Mouse (Mus musculus): ENCODE data around the gene E130309D02Rik.

E130309D02Rik gene

DNA sequence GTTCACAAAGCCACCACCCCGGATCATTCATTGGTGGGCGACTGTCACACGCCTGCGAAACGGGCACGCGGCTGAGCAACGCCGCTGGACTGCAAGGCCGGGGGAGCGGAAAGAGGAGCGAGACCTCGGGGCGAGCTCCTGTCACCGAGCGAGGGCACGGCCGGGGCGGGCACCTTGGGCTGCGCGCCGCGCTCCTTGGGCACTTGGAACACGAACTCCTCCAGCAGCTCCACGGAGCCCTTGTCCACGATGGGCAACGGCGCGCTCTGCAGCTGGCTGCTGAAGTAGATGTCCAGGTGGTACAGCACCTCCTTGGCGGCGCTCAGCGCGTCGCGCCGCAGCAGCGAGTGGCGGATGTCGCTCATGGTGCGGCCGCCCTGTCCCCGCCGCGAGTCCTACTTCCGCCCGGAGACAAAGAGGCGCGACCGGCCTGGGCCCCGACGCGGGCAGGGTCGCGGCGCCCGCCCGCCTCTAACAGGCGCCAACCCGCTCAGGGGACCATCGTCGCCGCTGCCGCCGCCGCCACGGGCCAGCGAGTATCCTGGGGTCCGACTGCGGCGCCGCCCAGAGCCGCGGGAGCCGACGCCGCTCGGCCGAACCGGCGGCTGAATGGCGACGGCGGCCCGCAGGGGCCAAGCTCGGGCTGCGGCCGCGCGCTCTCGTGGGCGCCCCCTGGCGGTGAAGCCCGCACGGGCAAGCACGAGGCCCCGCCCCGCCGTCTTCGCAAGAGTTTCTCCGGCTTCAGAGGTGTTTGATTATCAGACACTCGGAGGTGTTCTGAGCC, at the start of gene E130309D02Rik:
TSS of gene E130309D02Rik (minus strand) at position 631 of the 784 bp plus-strand sequence.
- DNase-seq (ENCODE audit: low spot score), result peak; percentile 89

DNA sequence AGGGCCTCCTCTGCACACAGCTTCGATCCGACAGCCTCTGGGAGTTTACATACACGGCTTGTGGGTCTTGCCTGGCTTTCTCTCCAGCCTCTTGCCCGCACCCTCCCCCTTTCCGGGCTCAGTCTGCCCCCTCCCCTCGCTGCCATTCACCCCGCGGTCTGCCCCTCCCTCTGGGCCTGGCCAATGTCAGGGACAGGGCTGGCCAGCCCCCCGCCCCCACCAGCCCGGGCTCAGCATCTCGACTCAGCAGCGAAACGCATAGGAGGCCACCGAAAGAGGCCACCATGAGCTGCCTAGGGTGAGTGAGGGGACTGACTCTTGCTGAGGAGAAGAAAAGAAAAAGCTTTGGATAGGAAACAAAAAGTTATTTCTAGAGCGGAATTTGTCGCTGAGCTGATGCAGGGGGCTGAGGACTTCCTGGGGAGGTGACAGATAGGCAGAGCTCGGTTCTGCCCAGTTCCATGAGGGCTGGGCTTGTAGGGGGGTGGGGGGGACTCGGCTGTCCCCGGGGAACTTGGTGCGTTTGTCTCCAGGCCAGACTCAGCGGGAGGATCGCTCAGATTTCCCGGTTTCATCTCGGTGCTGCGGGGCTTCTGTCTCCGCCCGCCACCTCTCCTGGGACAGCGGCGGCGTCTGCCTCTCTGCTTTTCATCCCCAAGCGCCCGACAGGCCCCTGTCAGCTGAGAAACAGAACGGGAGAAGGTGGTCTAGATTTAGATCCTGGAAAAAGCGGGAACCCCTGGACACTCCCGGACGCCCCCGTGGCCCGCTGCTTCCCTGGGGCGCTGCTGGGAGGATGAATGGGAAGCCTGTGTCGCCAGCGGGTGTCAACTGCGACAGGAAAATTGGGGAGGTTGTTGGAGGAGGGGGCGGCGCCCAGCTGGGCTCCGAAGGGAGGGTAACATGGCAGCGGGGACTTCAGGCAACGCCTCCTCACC, 48.8 kb upstream of the E130309D02Rik start:
- DNase-seq (ENCODE audit: low spot score), result no peak

DNA sequence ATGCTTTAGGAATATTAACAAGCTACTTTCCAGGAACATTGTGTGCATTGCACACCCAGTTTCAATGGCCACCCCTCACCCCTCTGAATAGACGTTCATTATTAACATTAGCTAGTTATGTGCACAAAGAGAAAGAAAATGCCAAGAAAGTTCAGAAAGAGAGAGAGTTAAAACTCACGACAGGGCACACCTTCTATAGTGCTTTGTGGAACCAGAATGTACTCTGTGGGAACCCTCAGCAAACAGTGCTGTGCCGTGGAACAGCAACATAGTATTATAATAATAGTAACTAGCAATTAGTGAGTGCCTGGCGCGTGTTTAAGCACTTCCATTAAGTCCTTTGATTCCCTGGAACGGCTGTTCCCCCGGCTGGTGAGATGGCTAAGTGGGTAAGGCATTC, 46.3 kb upstream of the E130309D02Rik start:
- DNase-seq (ENCODE audit: low spot score), result no peak

DNA sequence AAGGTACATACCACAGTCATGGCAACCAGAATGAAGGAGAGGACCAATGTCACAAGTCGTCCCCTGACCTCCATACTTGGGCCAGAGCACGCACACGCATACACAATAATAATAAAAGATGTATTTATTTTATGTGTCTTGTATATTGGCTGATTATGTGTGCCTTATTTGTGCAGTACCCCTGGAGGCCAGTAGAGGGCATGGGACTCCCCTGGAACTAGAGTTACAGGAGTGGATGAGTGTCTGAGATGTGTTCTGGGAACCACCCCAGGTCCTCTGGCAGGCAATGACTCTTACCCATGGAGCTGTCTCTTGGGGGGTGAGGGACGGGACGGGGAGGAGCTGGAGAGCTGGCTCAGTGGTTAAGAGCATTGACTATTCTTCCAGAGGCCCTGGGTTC, 44.8 kb upstream of the E130309D02Rik start:
- no peak for DNase-seq (ENCODE audit: low spot score)

DNA sequence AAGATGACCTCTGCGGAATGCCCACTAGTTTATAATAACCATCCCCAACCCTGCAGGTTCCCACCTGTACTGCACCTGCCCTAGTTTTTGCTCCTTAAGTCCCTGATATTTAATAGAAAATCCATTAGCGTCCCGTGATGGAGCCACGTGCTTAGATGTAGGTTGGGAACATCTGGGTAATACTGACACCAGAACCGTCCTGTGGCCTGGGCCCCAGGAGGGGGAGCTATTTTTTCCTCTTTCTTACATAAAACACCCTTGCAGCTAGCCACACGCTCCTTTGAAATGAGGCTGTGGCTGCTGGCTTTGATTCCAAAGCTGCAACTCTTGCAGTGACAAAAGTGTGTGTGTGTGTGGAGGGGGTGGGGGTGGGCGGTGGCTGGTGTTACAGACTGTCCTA, 44.1 kb upstream of the E130309D02Rik start:
- DNase-seq (ENCODE audit: low spot score), result no peak

DNA sequence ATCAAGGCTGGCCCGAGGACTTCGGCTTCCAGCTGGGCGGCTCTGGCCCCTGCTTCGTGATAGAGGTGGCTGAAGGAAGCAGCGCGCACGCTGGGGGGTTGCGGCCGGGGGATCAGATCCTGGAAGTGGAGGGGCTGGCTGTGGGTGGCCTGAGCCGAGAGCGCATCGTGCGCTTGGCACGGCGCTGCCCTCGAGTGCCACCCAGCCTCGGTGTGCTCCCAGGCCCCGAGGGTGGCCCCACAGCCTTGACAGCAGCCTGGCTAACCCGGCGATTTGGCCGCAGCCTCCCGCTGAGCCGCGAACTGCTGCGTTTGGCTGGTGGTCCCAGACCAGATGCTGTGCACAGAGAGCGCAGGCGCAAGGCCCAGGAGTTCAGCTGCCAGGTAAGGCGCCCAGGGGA, 42.4 kb upstream of the E130309D02Rik start:
- DNase-seq (ENCODE audit: low spot score), result no peak

DNA sequence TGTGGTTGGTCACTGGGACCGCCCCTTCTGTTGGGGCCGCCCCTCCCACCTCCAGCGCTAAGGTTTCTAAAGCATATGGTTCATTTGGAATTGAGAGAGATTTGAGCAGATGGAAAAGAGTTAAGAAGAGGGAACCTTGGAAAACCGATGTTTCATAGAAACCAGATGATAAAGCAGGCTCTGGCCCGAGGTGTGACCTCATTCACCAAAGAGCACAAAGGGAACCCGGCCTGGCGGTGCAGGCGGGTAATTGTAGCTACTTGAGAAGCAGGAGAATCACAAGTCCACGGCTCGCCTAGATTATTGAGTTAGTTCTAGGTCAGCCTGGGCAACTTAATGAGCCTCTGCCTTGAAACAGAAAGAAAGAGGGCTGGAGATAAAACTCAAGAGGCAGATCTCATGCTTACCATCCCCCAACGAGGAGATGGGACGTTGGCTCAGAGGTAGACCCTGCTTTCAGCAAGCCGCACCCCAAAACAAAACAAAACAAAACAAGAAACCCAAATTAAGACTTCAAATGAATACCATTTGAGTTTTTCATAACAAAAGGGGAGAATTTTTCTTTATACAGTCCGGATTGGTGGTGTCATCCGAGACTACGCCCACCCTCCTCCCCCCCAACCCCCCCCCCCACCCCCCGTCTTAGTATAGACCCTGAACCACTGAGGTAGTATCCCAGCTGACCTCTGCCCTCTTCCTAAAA, 41.7 kb upstream of the E130309D02Rik start, which contains the start of gene Grid2ip:
TSS of gene Grid2ip (plus strand) at position 653 of the 703 bp plus-strand sequence.
- DNase-seq (ENCODE audit: low spot score), result no peak

DNA sequence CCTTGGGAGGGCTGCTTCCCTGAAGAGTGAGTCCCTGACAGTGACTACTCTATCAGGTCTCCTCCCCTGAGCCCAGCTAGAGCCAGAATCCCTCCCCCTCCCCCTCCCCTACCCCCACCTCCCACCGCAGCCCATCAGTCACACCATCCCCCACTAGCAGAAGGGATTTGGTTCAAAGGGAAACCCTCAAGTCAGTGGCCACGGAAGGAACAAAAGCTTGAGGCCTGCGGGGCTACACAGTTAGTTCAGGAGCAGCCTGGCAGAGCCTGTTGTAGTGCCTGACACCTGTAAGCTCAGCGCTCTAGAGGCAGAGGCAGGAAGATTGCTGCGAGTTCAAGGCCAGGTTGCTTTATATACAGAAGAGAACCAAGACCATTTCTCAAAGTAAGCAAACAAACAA, 40.9 kb upstream of the E130309D02Rik start:
- DNase-seq (ENCODE audit: low spot score), result no peak

DNA sequence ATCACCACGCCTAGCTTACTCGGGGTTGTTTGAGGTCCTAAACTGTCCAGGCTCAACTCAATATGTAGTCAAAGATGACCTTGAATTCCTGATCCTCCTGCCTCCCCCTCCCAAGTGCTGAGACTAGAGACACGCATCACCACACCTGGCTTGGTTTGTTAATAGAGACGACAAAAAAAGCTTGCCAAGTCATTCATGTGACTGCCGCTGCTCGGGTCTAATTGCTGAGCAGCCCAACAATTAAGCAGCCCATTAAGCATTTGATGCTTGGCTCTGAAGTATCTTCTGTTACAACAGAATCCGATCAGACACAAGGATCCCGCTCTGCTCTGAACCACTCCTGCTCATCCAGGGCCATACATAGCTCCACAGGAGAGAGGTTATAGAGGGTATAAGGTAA, 31.2 kb upstream of the E130309D02Rik start:
- no peak for DNase-seq (ENCODE audit: low spot score)

DNA sequence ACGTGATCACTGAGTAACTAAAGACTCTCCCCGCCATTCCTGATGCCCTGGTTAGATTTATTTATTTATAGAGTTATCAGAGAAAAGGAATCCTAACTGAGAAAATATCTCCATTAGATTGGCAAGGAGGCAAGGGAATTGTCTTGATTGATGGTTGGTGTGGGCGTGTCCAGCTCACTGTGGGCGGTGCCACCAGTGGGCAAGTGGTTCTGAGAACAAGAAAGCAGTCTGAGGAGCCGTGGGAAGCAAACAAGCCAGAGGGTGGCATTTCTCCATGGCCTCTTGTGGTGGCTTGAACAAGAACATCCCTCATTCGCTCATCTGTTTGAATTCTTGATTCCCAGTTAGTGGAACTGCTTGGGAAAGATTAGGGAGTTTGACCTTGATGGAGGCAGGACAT, 24.4 kb upstream of the E130309D02Rik start:
- no peak for DNase-seq (ENCODE audit: low spot score)

DNA sequence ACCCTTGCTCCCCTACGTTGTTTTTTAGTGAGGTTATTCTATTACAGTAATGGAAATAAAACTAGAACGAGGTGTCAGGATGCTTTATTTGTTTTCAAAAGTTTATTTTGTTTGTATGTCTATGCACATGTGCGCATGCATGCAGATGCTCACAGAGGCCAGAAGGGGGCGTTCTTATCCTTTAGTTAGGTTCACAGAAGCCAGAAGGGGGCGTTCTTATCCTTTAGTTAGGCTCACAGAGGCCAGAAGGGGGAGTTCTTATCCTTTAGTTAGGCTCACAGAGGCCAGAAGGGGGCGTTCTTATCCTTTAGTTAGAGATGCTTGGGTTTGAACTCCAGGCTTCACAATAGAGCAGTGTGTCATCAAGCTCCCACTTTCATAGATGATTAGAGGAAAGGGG, 21.4 kb upstream of the E130309D02Rik start:
- no peak for DNase-seq (ENCODE audit: low spot score)

DNA sequence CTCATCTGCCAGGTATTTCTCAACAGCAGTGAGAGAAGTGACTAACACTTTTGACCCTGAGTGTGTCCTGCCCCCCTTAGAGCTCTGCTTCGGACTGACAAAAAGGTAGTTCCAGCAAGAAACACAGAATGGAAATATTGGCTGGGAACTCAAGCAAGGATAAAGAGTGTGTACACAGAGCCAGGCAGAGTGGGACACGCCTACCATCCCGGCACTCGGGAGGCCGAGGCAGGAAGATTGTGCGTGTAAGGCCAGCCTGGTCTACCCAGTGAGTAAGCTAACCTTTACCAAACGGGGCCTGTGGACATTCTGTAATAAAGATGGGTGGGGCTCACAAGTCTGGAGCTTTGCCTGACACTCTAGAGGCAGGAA, 19.9 kb upstream of the E130309D02Rik start:
- DNase-seq (ENCODE audit: low spot score), result no peak

DNA sequence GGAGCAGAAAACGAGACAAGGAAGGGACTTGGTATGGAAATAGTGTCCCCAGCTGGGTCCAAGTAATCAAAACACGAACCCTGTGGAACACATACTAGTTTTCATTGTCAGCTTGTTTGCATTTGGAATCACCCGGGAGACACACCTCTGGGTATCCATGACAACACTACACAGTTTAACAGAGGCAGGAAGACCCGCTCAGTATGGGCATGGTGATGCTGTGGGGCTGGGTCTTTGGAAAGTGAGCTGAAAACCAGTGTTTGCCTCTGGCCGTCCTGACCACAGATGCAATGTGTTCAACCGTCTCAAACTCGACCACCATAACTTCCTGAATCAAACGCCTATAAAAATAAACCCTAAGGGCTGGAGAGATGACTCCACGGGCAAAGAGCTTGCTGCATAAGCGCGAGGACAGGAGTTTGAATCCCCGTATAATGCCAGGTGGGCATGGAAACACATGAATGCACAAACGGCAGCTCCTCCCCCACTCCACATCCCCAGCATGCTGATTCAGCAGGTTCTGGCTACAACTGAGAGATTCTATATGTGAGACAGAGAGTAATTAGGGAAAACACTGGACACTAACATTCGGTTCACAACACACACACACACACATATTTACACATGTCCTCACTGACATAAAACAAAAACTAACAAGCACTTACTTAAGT, 19.4 kb upstream of the E130309D02Rik start:
- no peak for DNase-seq (ENCODE audit: low spot score)

DNA sequence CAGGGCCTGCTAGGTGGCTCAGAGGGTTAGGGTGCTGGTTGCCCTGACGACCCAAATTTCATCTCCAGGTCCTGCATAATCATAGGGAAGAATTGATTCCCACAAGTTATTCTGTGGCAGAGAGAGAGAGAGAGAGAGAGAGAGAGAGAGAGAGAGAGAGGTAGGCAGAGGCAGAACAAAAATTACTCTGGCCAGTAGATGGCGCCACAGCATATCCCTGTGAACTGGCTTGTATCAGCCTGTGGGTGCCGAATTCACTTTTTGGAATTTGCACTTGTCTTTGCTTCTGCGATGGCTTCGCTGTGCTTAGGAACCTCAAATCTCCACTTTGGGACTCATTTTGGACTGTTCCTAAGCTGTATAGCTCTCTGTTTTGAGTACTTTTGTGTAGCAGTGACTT, 18.7 kb upstream of the E130309D02Rik start:
- DNase-seq (ENCODE audit: low spot score), result peak; percentile 78

DNA sequence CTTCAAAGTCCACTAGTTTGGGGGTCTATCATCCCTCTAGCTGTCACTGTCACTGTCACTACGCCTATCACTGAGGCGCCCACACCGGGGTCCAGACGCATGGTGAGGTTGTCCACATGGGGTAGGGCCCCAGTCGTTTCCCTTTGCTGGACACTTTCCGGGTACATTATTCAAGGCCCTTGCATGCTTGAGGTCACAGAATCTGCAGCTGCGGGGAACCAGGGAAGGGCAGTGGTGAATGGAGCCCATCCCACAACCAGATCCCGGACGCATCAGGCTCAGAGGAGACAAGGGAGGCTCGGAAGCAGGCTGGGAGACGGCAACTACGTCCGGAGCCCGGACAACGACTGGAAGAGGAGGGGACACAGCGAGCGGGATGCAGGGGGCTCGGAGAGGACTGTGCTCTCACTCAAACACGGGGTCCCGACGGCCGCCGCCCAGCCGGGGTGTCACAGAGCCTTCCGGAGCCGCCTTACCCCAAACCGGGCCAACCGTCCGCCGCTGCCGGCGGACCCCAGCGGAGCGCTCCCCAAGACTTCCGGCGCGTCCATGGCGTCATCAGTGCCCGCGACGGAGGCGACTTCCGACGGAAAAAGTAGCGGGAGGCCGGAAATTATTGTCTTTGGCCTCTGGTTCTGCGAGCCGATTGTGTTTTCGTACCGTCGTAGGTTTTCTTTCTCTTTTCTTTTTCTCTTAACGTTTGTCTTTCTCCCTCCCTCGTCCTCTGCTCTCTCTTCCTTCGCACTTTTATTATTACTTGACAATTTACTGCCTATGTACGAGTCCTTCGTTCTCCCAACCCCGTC, 13.7 kb upstream of the E130309D02Rik start, which contains the start of gene Zdhhc4:
TSS of gene Zdhhc4 (minus strand) at position 567 of the 806 bp plus-strand sequence.
- DNase-seq (ENCODE audit: low spot score), result peak; percentile 91

DNA sequence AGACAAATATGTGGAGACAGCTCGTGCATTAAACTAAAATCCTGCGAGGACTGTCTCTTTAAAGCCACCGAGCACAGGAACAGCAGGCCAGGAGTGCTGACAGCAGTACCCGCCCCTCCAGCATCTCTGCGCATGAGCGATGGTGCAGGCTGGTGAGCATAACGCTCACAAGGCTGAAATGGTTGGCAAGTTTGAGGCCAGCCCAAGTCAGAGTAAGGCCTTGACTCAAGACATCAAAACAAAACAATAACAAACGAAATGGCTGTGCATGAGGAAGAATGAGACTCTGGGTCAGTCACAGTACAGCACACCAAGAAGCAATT, 2.1 kb upstream of the E130309D02Rik start:
- DNase-seq (ENCODE audit: low spot score), result no peak

DNA sequence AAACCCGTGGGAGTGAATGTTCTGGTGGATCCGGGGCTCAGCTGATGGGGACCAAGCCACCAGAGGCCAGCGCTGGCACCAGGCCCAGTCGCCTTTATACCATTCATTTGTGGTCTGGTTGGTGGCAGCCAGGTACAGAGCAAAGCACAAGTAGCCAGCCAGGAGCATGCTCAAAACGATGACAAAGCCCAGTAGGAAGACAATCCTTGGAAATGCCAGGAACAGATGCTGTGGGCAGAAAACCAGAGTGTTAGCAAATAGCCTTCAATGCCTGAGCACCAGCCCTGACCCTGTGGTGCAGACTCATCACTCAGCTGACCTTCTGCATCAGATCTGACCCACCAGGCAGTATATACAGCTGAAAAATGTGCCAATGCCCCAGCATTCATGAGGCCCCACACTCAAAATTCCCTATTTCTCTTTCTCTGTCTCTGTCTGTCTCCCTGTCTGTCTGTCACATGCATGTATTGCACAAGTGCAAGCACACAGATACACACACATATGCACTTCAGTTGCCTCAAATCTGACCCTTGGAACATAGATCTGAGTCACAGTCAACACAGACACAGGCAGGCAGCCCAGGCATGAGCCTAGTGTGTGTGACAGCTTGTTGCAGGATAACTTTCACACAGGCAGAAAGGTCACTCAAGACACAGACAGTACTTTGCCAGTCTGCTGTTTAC, 1.6 kb upstream of the E130309D02Rik start:
- DNase-seq (ENCODE audit: low spot score), result no peak

DNA sequence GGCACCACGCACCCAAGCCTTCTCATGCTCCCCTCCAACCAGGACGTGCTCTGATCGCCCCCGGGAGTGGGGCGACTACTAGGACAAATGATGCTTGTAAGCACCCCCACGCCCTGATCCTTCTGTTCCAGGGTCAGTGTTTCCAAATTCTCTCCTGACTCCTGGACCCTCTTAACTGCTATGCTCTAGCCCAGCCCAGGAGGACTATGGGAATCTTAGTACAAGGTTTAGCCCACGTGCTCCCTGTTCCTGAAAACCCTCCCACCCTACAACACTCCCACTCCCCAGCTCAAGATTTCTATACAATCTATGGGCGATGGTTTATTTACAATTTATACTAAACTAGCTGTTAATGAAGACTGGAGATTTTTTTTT, 341 bp upstream of the E130309D02Rik start:
- DNase-seq (ENCODE audit: low spot score), result no peak

DNA sequence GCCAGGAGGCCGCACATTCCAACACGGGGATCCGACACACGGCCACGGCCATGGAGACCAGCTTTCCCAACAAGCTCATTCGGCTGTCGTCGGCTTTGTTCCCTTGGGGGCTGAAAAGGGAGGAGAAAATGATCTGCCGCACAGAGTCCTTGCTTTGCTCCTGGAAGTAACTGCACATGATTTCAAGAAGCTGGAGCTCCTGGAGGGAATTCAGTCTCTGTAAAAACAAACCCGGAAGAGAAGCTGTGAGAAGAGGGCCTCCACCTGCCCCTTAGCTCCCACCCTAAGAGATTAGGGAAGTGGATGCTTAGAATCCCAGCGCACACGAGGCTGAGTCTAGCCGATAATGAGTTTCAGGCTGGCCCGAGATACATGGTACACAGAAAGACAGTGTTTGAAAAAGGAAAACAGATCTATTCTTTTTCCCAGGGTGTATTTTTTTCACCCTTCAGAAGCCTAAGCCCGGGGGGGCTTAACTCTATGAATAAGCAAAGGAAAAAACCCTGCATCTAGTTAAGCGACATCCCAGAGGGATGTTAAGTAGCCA, 904 bp downstream of the E130309D02Rik start:
- no peak for DNase-seq (ENCODE audit: low spot score)

DNA sequence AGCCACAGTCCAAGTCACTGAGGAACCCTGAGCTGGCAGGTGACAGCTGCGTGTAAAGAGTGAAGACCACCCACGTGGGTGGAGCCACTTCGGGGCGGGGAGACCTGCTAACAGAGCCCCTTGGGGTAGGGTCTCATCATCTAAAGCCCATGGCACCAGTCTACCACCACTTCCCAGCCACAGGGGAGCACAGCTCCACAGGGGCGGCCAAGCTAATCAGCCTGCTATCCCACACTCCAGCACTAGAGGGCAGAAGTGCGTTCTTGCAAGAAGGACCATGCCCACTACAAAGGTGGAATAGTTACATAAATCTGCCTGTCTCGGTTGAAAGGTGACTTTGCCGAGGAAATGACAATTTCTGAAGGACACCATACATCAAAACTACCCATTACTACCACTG, 3.3 kb downstream of the E130309D02Rik start:
- DNase-seq (ENCODE audit: low spot score), result peak; percentile 81
